Mouse (Mus musculus): Measurements from ENCODE around the gene Pmm1.
"Not testable (repeated sequence)": the region's sequence is repeated elsewhere in the genome, so short reads cannot be mapped to it uniquely, and the experiment has no call there.

The Pmm1 gene

GRCm38 (mm10) chr15:81927741-81928140 lies 33.0 kb downstream of the Pmm1 start:
- no peak for DNase-seq (ENCODE audit: low spot score in 2 of 2)

- no peak for DNase-seq (ENCODE audit: low spot score in 2 of 2)
Measured at GRCm38 (mm10) chr15:81926446-81926822, 34.3 kb downstream of the Pmm1 start.

GRCm38 (mm10) chr15:81925760-81926445 lies 34.8 kb downstream of the Pmm1 start, which contains the start of gene Polr3h:
Polr3h (minus strand) TSS chr15:81926240.
- peak; percentile 78 to 80 for DNase-seq (ENCODE audit: low spot score in 2 of 2)

- no peak for DNase-seq (ENCODE audit: low spot score in 2 of 2)
Measured at GRCm38 (mm10) chr15:81924933-81925332, 35.8 kb downstream of the Pmm1 start.

GRCm38 (mm10) chr15:81921255-81921654 lies 39.5 kb downstream of the Pmm1 start:
- no peak for DNase-seq (ENCODE audit: low spot score in 2 of 2)

GRCm38 (mm10) chr15:81920546-81921217 lies 40.0 kb downstream of the Pmm1 start:
- DNase-seq (ENCODE audit: low spot score in 2 of 2): no peak

GRCm38 (mm10) chr15:81919062-81919461 lies 41.7 kb downstream of the Pmm1 start:
- DNase-seq (ENCODE audit: low spot score in 2 of 2): no peak

- peak; percentile 54 to 65 for DNase-seq (ENCODE audit: low spot score in 2 of 2)
Measured at GRCm38 (mm10) chr15:81917621-81918463, 42.9 kb downstream of the Pmm1 start.

GRCm38 (mm10) chr15:81917201-81917600 lies 43.5 kb downstream of the Pmm1 start:
- DNase-seq (ENCODE audit: low spot score in 2 of 2): no peak

GRCm38 (mm10) chr15:81915663-81916062 lies 45.1 kb downstream of the Pmm1 start:
- no peak for DNase-seq (ENCODE audit: low spot score in 2 of 2)

GRCm38 (mm10) chr15:81914668-81915067 lies 46.1 kb downstream of the Pmm1 start:
- DNase-seq (ENCODE audit: low spot score in 2 of 2): no peak

- DNase-seq (ENCODE audit: low spot score in 2 of 2): no peak
Measured at GRCm38 (mm10) chr15:81912498-81912897, 48.2 kb downstream of the Pmm1 start.

GRCm38 (mm10) chr15:81908767-81909166 lies 52.0 kb downstream of the Pmm1 start:
- not testable (repeated sequence) for DNase-seq (ENCODE audit: low spot score in 2 of 2)

- DNase-seq (ENCODE audit: low spot score in 2 of 2): no peak
Measured at GRCm38 (mm10) chr15:81907953-81908352, 52.8 kb downstream of the Pmm1 start.

- DNase-seq (ENCODE audit: low spot score in 2 of 2): peak; percentile 70 to 80
Measured at GRCm38 (mm10) chr15:81904939-81905338, 55.8 kb downstream of the Pmm1 start.

Data from frontal cortex, postnatal 25 days (tissue).